Mouse (Mus musculus) embryonic fibroblast, embryonic 13.5 days (primary cell): Measurements from ENCODE around the gene Gm10277. TPM values are rescaled to one million over a fixed set of nuclear protein-coding genes. Genes with fewer than 3 reads are reported as not detected.
"Not testable (repeated sequence)": the region's sequence is repeated elsewhere in the genome, so short reads cannot be mapped to it uniquely, and the experiment has no call there.

Source experiments
- H3K27ac ChIP-seq: 2 replicates; pipeline ENCODE4 v1.5.1; 2012; ENCODE audit warnings: low read length, control low read depth, inconsistent platforms; ENCODE audit not compliant: insufficient read depth
- H3K4me1 ChIP-seq: 2 replicates; pipeline ENCODE4 v1.6.1; 2011; ENCODE audit warnings: low read length; ENCODE audit not compliant: control insufficient read depth, insufficient read depth
- H3K4me3 ChIP-seq: 2 replicates; pipeline ENCODE4 v1.5.1; 2011; ENCODE audit warnings: mild to moderate bottlenecking, control low read depth, low read length; ENCODE audit not compliant: insufficient read depth
- CTCF ChIP-seq: IDR thresholded peaks from 2 replicates; pipeline ENCODE4 v1.5.1; 2011; ENCODE audit warnings: mild to moderate bottlenecking, control low read depth, low read length, moderate library complexity, borderline replicate concordance; ENCODE audit not compliant: insufficient read depth
- POLR2A ChIP-seq: IDR thresholded peaks from 2 replicates; pipeline ENCODE4 v1.6.1; 2011; ENCODE audit warnings: low read depth, mild to moderate bottlenecking, control low read depth, low read length, moderate library complexity
- polyA plus RNA-seq: library from polyadenylated mRNA; stranded (reverse); fragments of >200 nt; gene quantifications from 2 replicates; pipeline ENCODE4 v1.2.4, GENCODE M21; 2011; ENCODE audit warnings: low read depth; ENCODE audit not compliant: missing spikeins, insufficient read length

The Gm10277 gene
- polyA plus RNA-seq, 1 experiment: not detected

DNA sequence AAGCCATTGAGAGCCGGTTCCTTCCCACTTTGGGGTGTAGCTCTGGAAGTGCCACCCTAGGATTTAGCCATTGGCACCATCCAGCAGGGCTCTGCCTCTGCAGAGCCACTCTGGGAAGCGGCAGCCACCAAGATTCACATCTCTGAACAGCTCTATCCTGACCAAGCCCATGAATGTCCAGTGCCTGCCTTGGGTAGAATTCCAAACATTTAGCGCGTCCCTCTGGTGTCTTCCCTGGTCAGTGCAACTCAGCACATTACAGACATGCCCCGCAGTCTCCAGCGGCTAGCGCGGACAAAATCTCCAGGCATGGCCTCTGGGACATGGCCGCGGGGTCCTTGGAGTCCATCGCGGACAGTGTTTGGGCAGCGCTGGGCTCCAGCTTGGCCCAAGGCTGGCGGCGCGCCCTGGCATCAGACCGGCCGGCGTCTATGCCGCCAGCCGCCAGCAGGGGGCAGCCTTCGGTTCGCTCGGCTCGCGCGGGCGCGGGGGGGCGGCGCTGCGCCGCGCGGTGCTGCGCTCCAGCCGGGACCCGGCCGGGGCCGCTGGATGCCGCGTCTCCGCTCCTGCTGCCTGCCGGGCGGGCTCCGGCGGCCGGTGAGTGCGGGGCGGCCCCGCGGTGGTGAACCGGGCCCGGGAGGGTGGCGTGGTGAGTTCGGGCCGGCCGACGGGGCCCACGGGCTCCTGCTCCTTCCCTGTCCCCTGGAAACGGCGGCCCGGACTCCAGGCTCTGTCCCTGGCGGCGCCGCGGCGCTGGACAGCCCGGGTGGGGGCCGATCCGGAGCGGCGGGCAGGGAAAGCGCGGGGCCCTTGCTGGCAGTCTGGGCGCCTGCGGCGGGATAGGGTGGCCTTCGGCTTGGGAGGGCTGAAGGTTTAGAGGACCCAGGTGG lies 24.5 kb downstream of the Gm10277 start, which contains the start of gene Myo18a:
Gene Myo18a (plus strand): TSS at position 464 of the 890 bp plus-strand sequence.
- Histone ChIP-seq H3K27ac (no peak within 1 kb of the TSS), H3K4me3 (peak within 1 kb of the TSS; percentile 57), H3K4me1 (no peaks in the 10 kb centered on the region)
- peak; percentile 36; the same call in 1 of the 2 replicates for TF ChIP-seq CTCF
- TF ChIP-seq POLR2A: peak; percentile 61

DNA sequence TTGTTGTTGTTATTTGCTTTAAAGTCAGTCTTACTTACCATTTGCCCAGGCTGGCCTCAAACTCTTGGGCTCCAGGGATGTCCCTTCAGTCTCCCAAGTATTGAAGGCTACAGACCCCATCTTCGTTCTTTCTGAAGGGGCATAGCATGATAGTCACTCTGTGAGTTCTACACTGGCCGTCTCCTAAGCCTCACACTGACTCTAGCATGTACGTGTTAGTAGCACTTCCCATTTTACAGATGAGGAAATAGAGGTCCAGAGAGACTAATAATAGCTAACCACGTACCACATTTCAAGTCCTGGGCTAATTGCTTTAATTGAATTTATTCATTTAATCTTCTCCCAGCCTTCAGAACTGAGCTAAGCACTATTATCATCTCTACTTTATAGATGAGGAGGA lies 27.5 kb downstream of the Gm10277 start:
- no peak for TF ChIP-seq POLR2A
- no peak for TF ChIP-seq CTCF
- Histone ChIP-seq H3K4me3 (no peak overlapping the region), H3K4me1 (no peaks in the 10 kb centered on the region), H3K27ac (no peak overlapping the region)

DNA sequence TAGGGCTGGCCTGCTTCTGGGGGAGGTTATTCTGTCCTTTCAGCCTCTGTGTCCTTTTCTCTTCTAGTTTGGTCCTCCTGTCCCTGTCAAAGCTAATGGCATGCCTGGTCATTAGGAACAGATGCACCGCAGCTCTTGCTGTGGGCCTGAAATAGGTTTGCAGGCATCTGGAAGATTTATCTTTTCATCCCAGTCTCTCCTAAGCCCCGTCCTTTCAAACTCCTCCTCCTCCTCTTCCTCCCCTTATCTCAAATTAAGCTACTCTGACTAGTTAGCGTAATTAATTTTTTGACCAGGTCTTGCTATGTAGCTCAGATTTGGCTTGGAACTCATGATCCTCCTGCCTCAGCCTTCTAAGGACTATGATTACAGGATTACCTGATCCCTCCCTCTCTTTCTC lies 34.1 kb downstream of the Gm10277 start:
- no peak overlapping the region for H3K27ac ChIP-seq
- H3K4me1 ChIP-seq: no peaks in the 10 kb centered on the region
- TF ChIP-seq POLR2A (no peak), CTCF (no peak)
- no peak overlapping the region for H3K4me3 ChIP-seq

DNA sequence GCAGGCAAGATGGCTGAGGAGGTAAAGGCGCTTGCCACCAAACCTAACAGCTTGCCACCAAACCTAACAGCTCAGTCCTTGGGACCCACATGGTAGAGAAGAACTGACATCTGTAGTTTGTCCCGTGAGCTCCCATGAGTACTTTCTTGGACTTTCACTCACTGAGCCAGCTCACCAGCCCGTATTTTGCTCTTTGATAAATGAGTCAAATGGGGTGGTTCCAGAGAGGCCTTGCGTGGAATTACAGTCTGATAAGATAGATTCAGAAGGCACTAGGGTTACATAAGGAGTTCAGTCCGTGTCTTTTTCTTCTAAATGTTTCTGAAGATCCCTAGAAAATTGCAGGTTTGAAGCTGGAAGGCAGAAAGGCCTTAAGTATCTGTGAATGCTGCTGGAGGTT lies 35.0 kb downstream of the Gm10277 start:
- H3K4me1 ChIP-seq: no peaks in the 10 kb centered on the region
- TF ChIP-seq CTCF (no peak), POLR2A (no peak)
- no peak overlapping the region for H3K27ac ChIP-seq
- no peak overlapping the region for H3K4me3 ChIP-seq

DNA sequence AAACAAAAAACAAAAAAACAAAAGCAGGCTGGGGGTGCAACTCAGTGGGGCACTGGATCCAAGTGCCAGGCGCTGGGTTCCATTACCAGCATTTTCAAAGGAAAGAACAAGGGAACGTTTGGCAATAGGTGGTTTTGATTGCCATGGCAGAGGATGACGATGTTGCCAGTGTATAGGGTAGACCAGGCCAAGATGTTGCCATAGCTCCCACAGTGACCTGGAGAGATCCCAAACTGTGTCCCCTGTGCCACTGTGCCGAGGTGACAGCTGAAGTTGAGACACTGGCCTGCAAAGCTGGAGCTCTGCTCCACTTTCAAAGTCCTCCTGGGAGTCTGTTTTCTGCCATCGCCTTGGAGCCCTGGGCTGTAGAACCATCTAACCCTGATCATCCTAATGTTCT lies 38.6 kb downstream of the Gm10277 start:
- no peak overlapping the region for H3K4me3 ChIP-seq
- TF ChIP-seq CTCF (no peak), POLR2A (no peak)
- no peak overlapping the region for H3K27ac ChIP-seq
- no peaks in the 10 kb centered on the region for H3K4me1 ChIP-seq

DNA sequence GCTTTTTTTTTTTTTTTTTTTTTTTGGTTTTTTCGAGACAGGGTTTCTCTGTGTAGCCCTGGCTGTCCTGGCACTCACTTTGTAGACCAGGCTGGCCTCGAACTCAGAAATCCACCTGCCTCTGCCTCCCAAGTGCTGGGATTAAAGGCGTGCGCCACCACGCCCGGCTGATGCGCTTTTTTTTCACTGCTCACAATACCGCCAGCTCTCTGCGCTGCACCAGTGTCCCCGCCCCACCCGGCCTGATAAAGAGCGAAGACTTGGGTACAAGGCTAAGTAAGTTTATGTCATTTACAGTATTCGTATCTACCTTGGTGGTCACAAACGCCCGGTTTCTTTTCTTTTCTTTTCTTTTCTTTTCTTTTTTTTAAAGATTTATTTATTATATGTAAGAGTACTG lies 40.4 kb downstream of the Gm10277 start:
- not testable (repeated sequence) for H3K4me1 ChIP-seq, H3K4me3 ChIP-seq, H3K27ac ChIP-seq

DNA sequence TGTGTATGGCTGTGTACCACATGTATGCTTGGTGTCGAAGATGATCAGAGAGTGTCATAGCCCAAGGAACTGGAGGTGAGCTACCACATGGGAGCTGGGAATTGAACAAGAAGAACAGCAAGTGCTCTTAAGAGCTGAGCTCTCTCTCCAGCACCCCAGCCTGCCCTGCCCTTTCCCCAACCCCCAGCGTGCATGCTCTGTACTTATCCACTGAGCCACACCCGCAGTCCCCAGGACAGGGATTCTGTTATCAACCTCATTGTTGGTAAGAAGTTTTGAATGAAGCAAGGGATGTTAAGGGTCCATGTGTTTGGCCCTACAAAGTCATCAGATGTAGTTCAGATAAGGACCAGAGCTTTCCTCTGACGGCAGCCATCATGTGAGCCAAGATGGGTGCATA lies 40.9 kb downstream of the Gm10277 start:
- H3K4me3 ChIP-seq: no peak overlapping the region
- no peak for TF ChIP-seq POLR2A
- no peak for TF ChIP-seq CTCF
- H3K27ac ChIP-seq: no peak overlapping the region
- H3K4me1 ChIP-seq: no peaks in the 10 kb centered on the region

DNA sequence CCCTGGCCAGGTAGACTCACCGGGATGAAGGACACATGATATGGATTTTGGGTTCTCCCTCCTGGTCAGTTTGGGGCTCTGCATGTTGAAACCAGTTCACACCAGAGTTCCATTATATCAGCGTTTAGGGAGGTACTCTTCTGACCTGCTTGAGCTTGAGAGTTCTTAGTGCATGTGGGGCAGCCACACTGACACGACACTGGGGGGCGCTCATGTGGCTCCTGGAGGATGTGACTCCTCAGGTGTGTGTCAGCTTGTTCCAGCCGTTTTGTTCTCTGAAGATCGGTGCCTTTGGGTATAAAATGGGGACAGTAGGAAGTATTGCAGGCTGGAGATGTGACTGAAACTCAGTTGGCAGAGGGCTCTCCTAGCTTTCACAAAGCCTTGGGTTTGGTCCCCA lies 43.6 kb downstream of the Gm10277 start:
- Histone ChIP-seq H3K4me3 (no peak overlapping the region), H3K27ac (no peak overlapping the region), H3K4me1 (no peaks in the 10 kb centered on the region)
- TF ChIP-seq CTCF (peak; percentile 4; the same call in 1 of the 2 replicates), POLR2A (no peak)

DNA sequence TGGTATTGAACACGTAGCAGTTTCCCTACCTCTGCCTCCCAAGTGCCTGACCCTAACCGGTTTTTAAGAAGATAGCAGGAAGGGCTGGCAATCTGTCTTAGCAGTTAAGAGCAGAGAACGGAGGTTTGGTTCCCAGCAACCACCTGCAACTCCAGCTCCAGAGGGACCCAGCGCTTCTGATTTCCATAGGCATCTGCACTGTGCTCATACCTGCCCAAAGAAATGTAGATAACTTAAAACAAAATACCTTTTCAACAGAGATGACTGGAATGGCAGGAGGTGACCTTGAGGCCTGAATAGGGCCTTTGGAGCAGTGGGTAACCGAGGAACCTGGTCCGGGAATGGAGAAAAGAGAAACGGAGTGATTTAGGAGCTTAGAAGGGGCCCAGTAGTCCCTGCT lies 49.0 kb downstream of the Gm10277 start:
- TF ChIP-seq CTCF (no peak), POLR2A (no peak)
- Histone ChIP-seq H3K27ac (no peak overlapping the region), H3K4me1 (no peaks in the 10 kb centered on the region), H3K4me3 (no peak overlapping the region)

DNA sequence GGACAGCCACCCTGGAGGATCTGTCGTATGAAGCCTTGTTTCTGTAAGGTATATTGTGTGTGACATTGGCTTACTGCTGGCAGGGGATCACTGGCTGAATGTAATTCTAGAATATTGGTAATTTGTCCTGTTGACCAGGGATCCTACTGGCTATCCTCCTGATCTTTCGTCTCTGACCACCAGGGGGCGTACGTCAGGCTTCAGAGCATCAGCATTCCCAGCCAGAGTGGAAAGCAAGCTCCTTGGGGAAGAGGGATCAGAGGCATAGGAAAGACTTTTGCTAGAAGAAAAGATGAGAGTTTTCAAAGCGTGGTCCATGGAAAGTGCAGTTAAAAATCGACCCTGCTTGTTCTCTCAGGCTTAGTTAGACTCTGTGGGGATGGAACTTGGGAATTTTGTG lies 50.3 kb downstream of the Gm10277 start:
- TF ChIP-seq POLR2A (no peak), CTCF (peak; percentile 82)
- Histone ChIP-seq H3K4me3 (no peak overlapping the region), H3K27ac (no peak overlapping the region), H3K4me1 (no peaks in the 10 kb centered on the region)

Other genes with a start within 250 kb of the Gm10277 start
- 62.1 and 64.5 TPM in 2 replicates for gene Taok1, start 179.9 kb downstream of the Gm10277 start, polyA plus RNA-seq
- 76.8 and 87.1 TPM in 2 replicates for gene Nufip2, start 101.6 kb downstream of the Gm10277 start, polyA plus RNA-seq
- gene Cryba1, start 62.5 kb downstream of the Gm10277 start, polyA plus RNA-seq: not detected in 2 replicates
- gene Myo18a, start 24.5 kb downstream of the Gm10277 start, polyA plus RNA-seq: 16.2 and 20.1 TPM in 2 replicates
- not detected in 2 replicates for gene Pipox, start 106.3 kb upstream of the Gm10277 start, polyA plus RNA-seq
- gene Sez6, start 143.1 kb upstream of the Gm10277 start, polyA plus RNA-seq: not detected in 2 replicates
- 39.4 and 47.4 TPM in 2 replicates for gene Phf12, start 195.0 kb upstream of the Gm10277 start, polyA plus RNA-seq
- gene Dhrs13, start 244.5 kb upstream of the Gm10277 start, polyA plus RNA-seq: 5.7 and 8.3 TPM in 2 replicates